Mouse (Mus musculus): Measurements from ENCODE around the gene Gatad2b. TPM values are rescaled to one million over a fixed set of nuclear protein-coding genes. Genes with fewer than 3 reads are reported as not detected.

Gene Gatad2b
- polyA plus RNA-seq, 1 experiment, result 33.3 TPM

GRCm38 (mm10) chr3:90253653-90254418, 39.1 kb upstream of the Gatad2b start, which contains the start of gene Crtc2:
Gene Crtc2 (plus strand): TSS chr3:90254163.
- TF ChIP-seq POLR2A (IDR thresholded peaks at IDR 0.05; ENCODE audit: borderline replicate concordance, insufficient read depth, low read length) (0 out of 2 replicates have a peak, but pooled peaks have one; percentile 43), CTCF (IDR thresholded peaks at IDR 0.05; ENCODE audit: borderline replicate concordance, insufficient read depth, low read depth, low read length) (no peak)
- 0% methylated on average over 39 of the region's 40 CpGs for WGBS

GRCm38 (mm10) chr3:90254419-90255193, 38.4 kb upstream of the Gatad2b start:
- TF ChIP-seq CTCF (IDR thresholded peaks at IDR 0.05; ENCODE audit: borderline replicate concordance, insufficient read depth, low read depth, low read length) (no peak), POLR2A (IDR thresholded peaks at IDR 0.05; ENCODE audit: borderline replicate concordance, insufficient read depth, low read length) (no peak)
- H3K27me3 ChIP-seq (ENCODE audit: control insufficient read depth, insufficient read depth, low read length), result no peaks in the 10 kb centered on the region
- H3K4me3 ChIP-seq (replicated peaks; ENCODE audit: insufficient read depth, low read depth, low read length), result peak overlapping the region; percentile 87
- WGBS, result under 1% methylated on average over 41 of the region's 41 CpGs
- H3K27ac ChIP-seq (ENCODE audit: insufficient read depth, low read length), result peak overlapping the region; percentile 85
- peaks cover 38% of the 10 kb centered on the region for H3K4me1 ChIP-seq (ENCODE audit: control insufficient read depth, insufficient read depth, low read length)
- DNase-seq, result no peak

More at GRCm38 (mm10) chr3:90253653-90254418, 39.1 kb upstream of the Gatad2b start, which contains the start of gene Crtc2:
- H3K4me1 ChIP-seq (ENCODE audit: control insufficient read depth, insufficient read depth, low read length), result peaks cover 31% of the 10 kb centered on the region
- no peaks in the 10 kb centered on the region for H3K27me3 ChIP-seq (ENCODE audit: control insufficient read depth, insufficient read depth, low read length)
- peak; percentile 96 to 99 for DNase-seq
- peak within 1 kb of the TSS; percentile 87 for H3K4me3 ChIP-seq (replicated peaks; ENCODE audit: insufficient read depth, low read depth, low read length)
- peak within 1 kb of the TSS; percentile 85 for H3K27ac ChIP-seq (ENCODE audit: insufficient read depth, low read length)

- TF ChIP-seq POLR2A (IDR thresholded peaks at IDR 0.05; ENCODE audit: borderline replicate concordance, insufficient read depth, low read length) (no peak), CTCF (IDR thresholded peaks at IDR 0.05; ENCODE audit: borderline replicate concordance, insufficient read depth, low read depth, low read length) (no peak)
- Histone ChIP-seq H3K4me3 (replicated peaks; ENCODE audit: insufficient read depth, low read depth, low read length) (peak overlapping the region; percentile 87), H3K4me1 (ENCODE audit: control insufficient read depth, insufficient read depth, low read length) (peaks cover 44% of the 10 kb centered on the region), H3K27me3 (ENCODE audit: control insufficient read depth, insufficient read depth, low read length) (no peaks in the 10 kb centered on the region), H3K27ac (ENCODE audit: insufficient read depth, low read length) (peak overlapping the region; percentile 52; the same call in 1 of the 2 replicates)
- no peak for DNase-seq
- WGBS, result 4% methylated on average over 2 of the region's 2 CpGs
These were observed 37.8 kb upstream of the Gatad2b start for GRCm38 (mm10) chr3:90255194-90255565.

GRCm38 (mm10) chr3:90255784-90256353, 37.1 kb upstream of the Gatad2b start:
- Histone ChIP-seq H3K4me3 (replicated peaks; ENCODE audit: insufficient read depth, low read depth, low read length) (peak overlapping the region; percentile 57), H3K27ac (ENCODE audit: insufficient read depth, low read length) (0 out of 2 replicates have a peak overlapping the region, but pooled peaks have one; percentile 91), H3K4me1 (ENCODE audit: control insufficient read depth, insufficient read depth, low read length) (peaks cover 51% of the 10 kb centered on the region), H3K27me3 (ENCODE audit: control insufficient read depth, insufficient read depth, low read length) (no peaks in the 10 kb centered on the region)
- 27% methylated on average over 14 of the region's 14 CpGs for WGBS
- TF ChIP-seq POLR2A (IDR thresholded peaks at IDR 0.05; ENCODE audit: borderline replicate concordance, insufficient read depth, low read length) (no peak), CTCF (IDR thresholded peaks at IDR 0.05; ENCODE audit: borderline replicate concordance, insufficient read depth, low read depth, low read length) (no peak)
- no peak for DNase-seq

GRCm38 (mm10) chr3:90256731-90257530, 36.0 kb upstream of the Gatad2b start:
- WGBS, result 27% methylated on average over 19 of the region's 19 CpGs
- DNase-seq, result peak; percentile 96 to 97
- peak overlapping the region; percentile 91 for H3K27ac ChIP-seq (ENCODE audit: insufficient read depth, low read length)
- H3K4me1 ChIP-seq (ENCODE audit: control insufficient read depth, insufficient read depth, low read length), result peaks cover 47% of the 10 kb centered on the region
- no peak for TF ChIP-seq CTCF (IDR thresholded peaks at IDR 0.05; ENCODE audit: borderline replicate concordance, insufficient read depth, low read depth, low read length)
- no peak for TF ChIP-seq POLR2A (IDR thresholded peaks at IDR 0.05; ENCODE audit: borderline replicate concordance, insufficient read depth, low read length)
- peak overlapping the region; percentile 35 for H3K4me3 ChIP-seq (replicated peaks; ENCODE audit: insufficient read depth, low read depth, low read length)
- H3K27me3 ChIP-seq (ENCODE audit: control insufficient read depth, insufficient read depth, low read length), result no peaks in the 10 kb centered on the region

GRCm38 (mm10) chr3:90258521-90258920, 34.5 kb upstream of the Gatad2b start:
- Histone ChIP-seq H3K4me3 (replicated peaks; ENCODE audit: insufficient read depth, low read depth, low read length) (no peak overlapping the region), H3K27ac (ENCODE audit: insufficient read depth, low read length) (no peak overlapping the region), H3K27me3 (ENCODE audit: control insufficient read depth, insufficient read depth, low read length) (no peaks in the 10 kb centered on the region), H3K4me1 (ENCODE audit: control insufficient read depth, insufficient read depth, low read length) (peaks cover 47% of the 10 kb centered on the region)
- TF ChIP-seq POLR2A (IDR thresholded peaks at IDR 0.05; ENCODE audit: borderline replicate concordance, insufficient read depth, low read length), result no peak
- 87% methylated on average over 4 of the region's 4 CpGs for WGBS
- DNase-seq, result no peak
